Mouse (Mus musculus) MEL (cell line): ENCODE results near the gene Dnaic2.

Experiments used
- CTCF ChIP-seq, 3 experiments: IDR thresholded peaks in 2 of 3; conservative IDR thresholded peaks in 1 of 3; 2 replicates each; pipeline ENCODE4 v1.5.1; 2011 to 2012; ENCODE audit warnings: low read length in 3 of 3, low read depth in 2 of 3, mild to moderate bottlenecking in 2 of 3, improper control_type of control experiment in 1 of 3, inconsistent platforms in 1 of 3, mixed read lengths in 1 of 3, moderate library complexity in 1 of 3; ENCODE audit not compliant: control insufficient read depth in 1 of 3, insufficient read depth in 1 of 3, poor library complexity in 1 of 3, severe bottlenecking in 1 of 3
- POLR2A ChIP-seq, 2 experiments: IDR thresholded peaks; 2 replicates each; pipeline ENCODE4 v1.6.1; 2011 to 2012; ENCODE audit warnings: low read length in 2 of 2, mild to moderate bottlenecking in 2 of 2, control low read depth in 1 of 2, improper control_type of control experiment in 1 of 2, low read depth in 1 of 2, moderate library complexity in 1 of 2; ENCODE audit not compliant: control insufficient read depth in 1 of 2, insufficient read depth in 1 of 2, poor library complexity in 1 of 2
- RAD21 ChIP-seq: IDR thresholded peaks from 2 replicates; pipeline ENCODE4 v1.6.1; 2011; ENCODE audit warnings: mild to moderate bottlenecking, low read depth, low read length, improper control_type of control experiment
- UBTF ChIP-seq: IDR thresholded peaks from 2 replicates; pipeline ENCODE4 v1.6.1; 2012; ENCODE audit warnings: low read depth, mild to moderate bottlenecking, inconsistent platforms, low read length, improper control_type of control experiment, moderate library complexity, borderline replicate concordance; ENCODE audit not compliant: insufficient read depth
- USF2 ChIP-seq, 2 experiments: IDR thresholded peaks; 2 replicates each; pipeline ENCODE4 v1.6.1; 2011 to 2012; ENCODE audit warnings: improper control_type of control experiment in 2 of 2, low read length in 2 of 2, borderline replicate concordance in 1 of 2, inconsistent platforms in 1 of 2, low read depth in 1 of 2, mild to moderate bottlenecking in 1 of 2; ENCODE audit not compliant: insufficient read depth in 1 of 2

GRCm38 (mm10) chr11:114691454-114692182 is 35.6 kb upstream of the Dnaic2 start:
- no peak for TF ChIP-seq CTCF (IDR thresholded peaks at IDR 0.05 in 2 of 3, conservative IDR thresholded peaks at IDR 0.05 in 1 of 3; ENCODE audit: control insufficient read depth in 1 of 3, insufficient read depth in 1 of 3, low read depth in 2 of 3, low read length in 3 of 3, poor library complexity in 1 of 3, severe bottlenecking in 1 of 3)
- TF ChIP-seq UBTF: no peak
- no peak for TF ChIP-seq RAD21
- no peak for TF ChIP-seq POLR2A (IDR thresholded peaks at IDR 0.05; ENCODE audit: control insufficient read depth in 1 of 2, insufficient read depth in 1 of 2, low read depth in 1 of 2, low read length in 2 of 2, poor library complexity in 1 of 2)
- no peak for TF ChIP-seq USF2 (IDR thresholded peaks at IDR 0.05; ENCODE audit: borderline replicate concordance in 1 of 2, insufficient read depth in 1 of 2, low read depth in 1 of 2, low read length in 2 of 2)
